Mouse (Mus musculus): ENCODE measurements around the gene Glis3.

Gene Glis3

GRCm38 (mm10) chr19:28300226-28300625, 379.7 kb downstream of the Glis3 start:
- DNase-seq, result no peak

- peak in 1 of 2 experiments; percentile 6 for DNase-seq
Measured at GRCm38 (mm10) chr19:28299211-28299775, 380.6 kb downstream of the Glis3 start.

- DNase-seq, result peak; percentile 8 to 38
Measured at GRCm38 (mm10) chr19:28298669-28299068, 381.2 kb downstream of the Glis3 start.

GRCm38 (mm10) chr19:28291596-28291995, 388.3 kb downstream of the Glis3 start:
- DNase-seq, result no peak

- no peak for DNase-seq
Measured at GRCm38 (mm10) chr19:28289457-28289856, 390.4 kb downstream of the Glis3 start.

- no peak for DNase-seq
Measured at GRCm38 (mm10) chr19:28287431-28287830, 392.4 kb downstream of the Glis3 start.

GRCm38 (mm10) chr19:28284098-28284569, 395.7 kb downstream of the Glis3 start:
- no peak for DNase-seq

- no peak for DNase-seq
Measured at GRCm38 (mm10) chr19:28283241-28284097, 396.4 kb downstream of the Glis3 start.

GRCm38 (mm10) chr19:28281405-28281804, 398.5 kb downstream of the Glis3 start:
- DNase-seq, result no peak

GRCm38 (mm10) chr19:28277104-28277503, 402.8 kb downstream of the Glis3 start:
- DNase-seq, result no peak

GRCm38 (mm10) chr19:28274501-28274900, 405.4 kb downstream of the Glis3 start:
- no peak for DNase-seq

- DNase-seq, result no peak
Measured at GRCm38 (mm10) chr19:28273946-28274345, 405.9 kb downstream of the Glis3 start.

- DNase-seq, result no peak
Measured at GRCm38 (mm10) chr19:28266850-28267249, 413.0 kb downstream of the Glis3 start.

- no peak for DNase-seq
Measured at GRCm38 (mm10) chr19:28265776-28266175, 414.1 kb downstream of the Glis3 start.

- no peak for DNase-seq
Measured at GRCm38 (mm10) chr19:28258907-28259675, 420.8 kb downstream of the Glis3 start.

GRCm38 (mm10) chr19:28258480-28258879, 421.4 kb downstream of the Glis3 start:
- no peak for DNase-seq

GRCm38 (mm10) chr19:28247345-28247744, 432.5 kb downstream of the Glis3 start:
- no peak for DNase-seq

- DNase-seq, result no peak
Measured at GRCm38 (mm10) chr19:28246186-28246585, 433.7 kb downstream of the Glis3 start.

- no peak for DNase-seq
Measured at GRCm38 (mm10) chr19:28238073-28238472, 441.8 kb downstream of the Glis3 start.

- DNase-seq, result no peak
Measured at GRCm38 (mm10) chr19:28237621-28238020, 442.3 kb downstream of the Glis3 start.

- DNase-seq, result no peak
Measured at GRCm38 (mm10) chr19:28235571-28235970, 444.3 kb downstream of the Glis3 start.

GRCm38 (mm10) chr19:28235096-28235495, 444.8 kb downstream of the Glis3 start:
- DNase-seq, result no peak

GRCm38 (mm10) chr19:28234676-28235075, 445.2 kb downstream of the Glis3 start:
- no peak for DNase-seq

All from thymus, adult 18-20 months (tissue).